Mouse (Mus musculus): ENCODE data around the gene 6330403K07Rik. TPM values are rescaled to one million over a fixed set of nuclear protein-coding genes. Genes with fewer than 3 reads are reported as not detected.

The 6330403K07Rik gene
- polyA plus RNA-seq, 1 experiment from 2014 or later: 70.4 TPM

GRCm38 (mm10) chr11:71019201-71020068, 13.9 kb downstream of the 6330403K07Rik start, which contains the start of the genes Mis12 and Derl2:
Gene Mis12, plus strand, starts transcription at chr11:71019611.
Gene Derl2, minus strand, starts transcription at chr11:71019841.
- peak within 1 kb of the TSS; percentile 98 for H3K9ac ChIP-seq (ENCODE audit: low read length)
- peak; percentile 99 for ATAC-seq (ENCODE audit: low read depth)
- H3K27me3 ChIP-seq (ENCODE audit: control insufficient read depth, insufficient read depth, low read depth, low read length): no peaks in the 10 kb centered on the region
- peaks cover 3% of the 10 kb centered on the region; the same call in 1 of the 2 replicates for H3K36me3 ChIP-seq (ENCODE audit: control insufficient read depth, insufficient read depth, low read length)
- peak within 1 kb of the TSS; percentile 96 for H3K27ac ChIP-seq (ENCODE audit: low read length)
- peak within 1 kb of the TSS; percentile 96 for H3K4me3 ChIP-seq (ENCODE audit: low read length)
- peak within 1 kb of the TSS; percentile 86 for H3K4me2 ChIP-seq (ENCODE audit: low read depth, low read length)
- H3K4me1 ChIP-seq (replicated peaks; ENCODE audit: control insufficient read depth, insufficient read depth, low read length): peaks cover 34% of the 10 kb centered on the region
- under 1% methylated on average over 70 of the region's 71 CpGs for WGBS
- no peaks in the 10 kb centered on the region for H3K9me3 ChIP-seq (ENCODE audit: control insufficient read depth, low read length)

GRCm38 (mm10) chr11:71018416-71019200, 14.7 kb downstream of the 6330403K07Rik start:
- Histone ChIP-seq H3K4me1 (replicated peaks; ENCODE audit: control insufficient read depth, insufficient read depth, low read length) (peaks cover 34% of the 10 kb centered on the region), H3K36me3 (ENCODE audit: control insufficient read depth, insufficient read depth, low read length) (peaks cover 3% of the 10 kb centered on the region; the same call in 1 of the 2 replicates), H3K27me3 (ENCODE audit: control insufficient read depth, insufficient read depth, low read depth, low read length) (no peaks in the 10 kb centered on the region), H3K4me2 (ENCODE audit: low read depth, low read length) (peak overlapping the region; percentile 86), H3K9me3 (ENCODE audit: control insufficient read depth, low read length) (no peaks in the 10 kb centered on the region), H3K9ac (ENCODE audit: low read length) (peak overlapping the region; percentile 98), H3K27ac (ENCODE audit: low read length) (peak overlapping the region; percentile 77), H3K4me3 (ENCODE audit: low read length) (peak overlapping the region; percentile 96)
- 2% methylated on average over 28 of the region's 28 CpGs for WGBS
- ATAC-seq (ENCODE audit: low read depth): peak; percentile 26

- 86% methylated on average over 1 of the region's 1 CpGs for whole genome bisulfite sequencing
- Histone ChIP-seq H3K9me3 (ENCODE audit: control insufficient read depth, low read length) (no peaks in the 10 kb centered on the region), H3K27ac (ENCODE audit: low read length) (no peak overlapping the region), H3K4me1 (replicated peaks; ENCODE audit: control insufficient read depth, insufficient read depth, low read length) (peaks cover 26% of the 10 kb centered on the region), H3K4me2 (ENCODE audit: low read depth, low read length) (no peak overlapping the region), H3K27me3 (ENCODE audit: control insufficient read depth, insufficient read depth, low read depth, low read length) (no peaks in the 10 kb centered on the region), H3K36me3 (ENCODE audit: control insufficient read depth, insufficient read depth, low read length) (peaks cover 12% of the 10 kb centered on the region), H3K9ac (ENCODE audit: low read length) (no peak overlapping the region), H3K4me3 (ENCODE audit: low read length) (no peak overlapping the region)
- no peak for ATAC-seq (ENCODE audit: low read depth)
These were observed 16.3 kb downstream of the 6330403K07Rik start for GRCm38 (mm10) chr11:71017051-71017450.

GRCm38 (mm10) chr11:71012743-71013142, 20.6 kb downstream of the 6330403K07Rik start:
- Histone ChIP-seq H3K4me1 (replicated peaks; ENCODE audit: control insufficient read depth, insufficient read depth, low read length) (peaks cover 9% of the 10 kb centered on the region), H3K36me3 (ENCODE audit: control insufficient read depth, insufficient read depth, low read length) (peaks cover 34% of the 10 kb centered on the region), H3K9me3 (ENCODE audit: control insufficient read depth, low read length) (no peaks in the 10 kb centered on the region), H3K27ac (ENCODE audit: low read length) (no peak overlapping the region), H3K4me3 (ENCODE audit: low read length) (no peak overlapping the region), H3K27me3 (ENCODE audit: control insufficient read depth, insufficient read depth, low read depth, low read length) (no peaks in the 10 kb centered on the region), H3K4me2 (ENCODE audit: low read depth, low read length) (no peak overlapping the region), H3K9ac (ENCODE audit: low read length) (no peak overlapping the region)
- 89% methylated on average over 7 of the region's 7 CpGs for WGBS
- ATAC-seq (ENCODE audit: low read depth): no peak

GRCm38 (mm10) chr11:71008321-71008720, 25.0 kb downstream of the 6330403K07Rik start:
- Histone ChIP-seq H3K4me2 (ENCODE audit: low read depth, low read length) (no peak overlapping the region), H3K4me1 (replicated peaks; ENCODE audit: control insufficient read depth, insufficient read depth, low read length) (peaks cover 1% of the 10 kb centered on the region), H3K9ac (ENCODE audit: low read length) (no peak overlapping the region), H3K9me3 (ENCODE audit: control insufficient read depth, low read length) (no peaks in the 10 kb centered on the region), H3K36me3 (ENCODE audit: control insufficient read depth, insufficient read depth, low read length) (peaks cover 37% of the 10 kb centered on the region), H3K27ac (ENCODE audit: low read length) (peak overlapping the region; percentile 39), H3K4me3 (ENCODE audit: low read length) (no peak overlapping the region), H3K27me3 (ENCODE audit: control insufficient read depth, insufficient read depth, low read depth, low read length) (no peaks in the 10 kb centered on the region)
- 76% methylated on average over 3 of the region's 3 CpGs for WGBS
- no peak for ATAC-seq (ENCODE audit: low read depth)

GRCm38 (mm10) chr11:71007831-71008230, 25.5 kb downstream of the 6330403K07Rik start:
- no peak overlapping the region for H3K9ac ChIP-seq (ENCODE audit: low read length)
- no peak for ATAC-seq (ENCODE audit: low read depth)
- no peak overlapping the region for H3K4me2 ChIP-seq (ENCODE audit: low read depth, low read length)
- H3K27me3 ChIP-seq (ENCODE audit: control insufficient read depth, insufficient read depth, low read depth, low read length): no peaks in the 10 kb centered on the region
- peaks cover 36% of the 10 kb centered on the region for H3K36me3 ChIP-seq (ENCODE audit: control insufficient read depth, insufficient read depth, low read length)
- peaks cover 6% of the 10 kb centered on the region for H3K4me1 ChIP-seq (replicated peaks; ENCODE audit: control insufficient read depth, insufficient read depth, low read length)
- H3K4me3 ChIP-seq (ENCODE audit: low read length): no peak overlapping the region
- H3K9me3 ChIP-seq (ENCODE audit: control insufficient read depth, low read length): no peaks in the 10 kb centered on the region
- WGBS: 76% methylated on average over 7 of the region's 7 CpGs
- peak overlapping the region; percentile 17; the same call in 1 of the 2 replicates for H3K27ac ChIP-seq (ENCODE audit: low read length)

GRCm38 (mm10) chr11:71007026-71007425, 26.3 kb downstream of the 6330403K07Rik start:
- no peak for ATAC-seq (ENCODE audit: low read depth)
- Histone ChIP-seq H3K4me3 (ENCODE audit: low read length) (no peak overlapping the region), H3K9ac (ENCODE audit: low read length) (no peak overlapping the region), H3K4me1 (replicated peaks; ENCODE audit: control insufficient read depth, insufficient read depth, low read length) (peaks cover 9% of the 10 kb centered on the region), H3K27ac (ENCODE audit: low read length) (no peak overlapping the region), H3K27me3 (ENCODE audit: control insufficient read depth, insufficient read depth, low read depth, low read length) (no peaks in the 10 kb centered on the region), H3K36me3 (ENCODE audit: control insufficient read depth, insufficient read depth, low read length) (peaks cover 28% of the 10 kb centered on the region), H3K4me2 (ENCODE audit: low read depth, low read length) (no peak overlapping the region), H3K9me3 (ENCODE audit: control insufficient read depth, low read length) (no peaks in the 10 kb centered on the region)
- 89% methylated on average over 6 of the region's 6 CpGs for WGBS

GRCm38 (mm10) chr11:71005046-71005445, 28.3 kb downstream of the 6330403K07Rik start:
- no peaks in the 10 kb centered on the region for H3K9me3 ChIP-seq (ENCODE audit: control insufficient read depth, low read length)
- WGBS: 52% methylated on average over 5 of the region's 5 CpGs
- peak overlapping the region; percentile 47; the same call in 1 of the 2 replicates for H3K9ac ChIP-seq (ENCODE audit: low read length)
- H3K36me3 ChIP-seq (ENCODE audit: control insufficient read depth, insufficient read depth, low read length): peaks cover 18% of the 10 kb centered on the region
- ATAC-seq (ENCODE audit: low read depth): no peak
- H3K27me3 ChIP-seq (ENCODE audit: control insufficient read depth, insufficient read depth, low read depth, low read length): no peaks in the 10 kb centered on the region
- peaks cover 9% of the 10 kb centered on the region for H3K4me1 ChIP-seq (replicated peaks; ENCODE audit: control insufficient read depth, insufficient read depth, low read length)
- peak overlapping the region; percentile 24; the same call in 1 of the 2 replicates for H3K4me3 ChIP-seq (ENCODE audit: low read length)
- peak overlapping the region; percentile 51 for H3K4me2 ChIP-seq (ENCODE audit: low read depth, low read length)
- no peak overlapping the region; the same call in 1 of the 2 replicates for H3K27ac ChIP-seq (ENCODE audit: low read length)

- H3K36me3 ChIP-seq (ENCODE audit: control insufficient read depth, insufficient read depth, low read length): peaks cover 13% of the 10 kb centered on the region
- no peaks in the 10 kb centered on the region for H3K27me3 ChIP-seq (ENCODE audit: control insufficient read depth, insufficient read depth, low read depth, low read length)
- peaks cover 9% of the 10 kb centered on the region for H3K4me1 ChIP-seq (replicated peaks; ENCODE audit: control insufficient read depth, insufficient read depth, low read length)
- peak within 1 kb of the TSS; percentile 80 for H3K4me2 ChIP-seq (ENCODE audit: low read depth, low read length)
- H3K9ac ChIP-seq (ENCODE audit: low read length): peak within 1 kb of the TSS; percentile 63
- H3K27ac ChIP-seq (ENCODE audit: low read length): peak within 1 kb of the TSS; percentile 43
- H3K9me3 ChIP-seq (ENCODE audit: control insufficient read depth, low read length): no peaks in the 10 kb centered on the region
- peak within 1 kb of the TSS; percentile 96 for H3K4me3 ChIP-seq (ENCODE audit: low read length)
- WGBS: under 1% methylated on average over 35 of the region's 35 CpGs
- ATAC-seq (ENCODE audit: low read depth): peak; percentile 99
These were observed 29.0 kb downstream of the 6330403K07Rik start, which contains the start of gene Dhx33 for GRCm38 (mm10) chr11:71004316-71004773. Gene Dhx33, minus strand, starts transcription at chr11:71004437.

All from lung, embryonic 16.5 days (tissue).